ENCODE assay signal across 36 mouse cellular contexts in genomic region chrX:151938852-151939251, GRCm38 (mm10).
"Had no signal": no experiment of that assay in that cellular context is flagged by ENCODE, and none has a peak within 500 bp of the region (broad histone marks: within the 10 kb centered on the region; RNA-seq: fewer than 3 reads in every experiment).

No protein-coding gene starts in this region.

- H3K27ac ChIP-seq: heart, embryonic 10.5 days; heart, embryonic 13.5 days; heart, embryonic 15.5 days; hindbrain, embryonic 10.5 days; hindbrain, embryonic 12.5 days; hindbrain, embryonic 13.5 days; hindbrain, embryonic 14.5 days; hindbrain, embryonic 15.5 days; hindbrain, postnatal 0 days; intestine, embryonic 15.5 days; kidney, embryonic 15.5 days; kidney, postnatal 0 days; layer of hippocampus, adult 2 months; left cerebral cortex, adult 2 months had no signal

- H3K4me1 ChIP-seq: heart, embryonic 10.5 days; heart, embryonic 12.5 days; heart, embryonic 13.5 days; heart, embryonic 15.5 days; hindbrain, embryonic 10.5 days; hindbrain, embryonic 12.5 days; hindbrain, embryonic 13.5 days; hindbrain, embryonic 15.5 days; intestine, embryonic 15.5 days; kidney, embryonic 15.5 days had no signal

- DNase-seq: heart, postnatal 10 days; heart, postnatal 14 days; heart, postnatal 36 days; heart, postnatal 4 days; kidney, adult 11 months; kidney, adult 18-20 months; kidney, adult 2 months; kidney, adult 8-10 months; kidney, adult 9 months; kidney, postnatal 10 days; kidney, postnatal 14 days; kidney, postnatal 25 days; kidney, postnatal 36 days; kidney, postnatal 4 days; layer of hippocampus, adult 9-11 months; layer of hippocampus, postnatal 36 days had no signal

- H3K9me3 ChIP-seq: heart, embryonic 10.5 days; heart, embryonic 12.5 days; heart, embryonic 13.5 days; heart, embryonic 15.5 days; hindbrain, embryonic 10.5 days; hindbrain, embryonic 12.5 days; hindbrain, embryonic 13.5 days; hindbrain, embryonic 15.5 days; intestine, embryonic 15.5 days; kidney, embryonic 15.5 days had no signal

- H3K27me3 ChIP-seq: heart, embryonic 12.5 days; heart, embryonic 15.5 days; intestine, embryonic 15.5 days had no signal

- ATAC-seq: hindbrain, embryonic 16.5 days; hindbrain, postnatal 0 days; inflammation-experienced regulatory T-cells, adult 6 months; intestine, embryonic 15.5 days; intestine, embryonic 16.5 days; intestine, postnatal 0 days had no signal

- H3K4me3 ChIP-seq: heart, embryonic 10.5 days; heart, embryonic 12.5 days; heart, embryonic 13.5 days; heart, embryonic 15.5 days; hindbrain, embryonic 10.5 days; hindbrain, embryonic 12.5 days; hindbrain, embryonic 13.5 days; hindbrain, embryonic 15.5 days; intestine, embryonic 15.5 days; kidney, embryonic 15.5 days; layer of hippocampus, adult 2 months; left cerebral cortex, adult 2 months had no signal

- H3K36me3 ChIP-seq: intestine, embryonic 15.5 days had no signal

- H3K9ac ChIP-seq: heart, embryonic 12.5 days; heart, embryonic 13.5 days; heart, embryonic 15.5 days; hindbrain, embryonic 12.5 days; hindbrain, embryonic 13.5 days; hindbrain, embryonic 14.5 days; hindbrain, embryonic 15.5 days; intestine, embryonic 15.5 days; kidney, embryonic 15.5 days had no signal

- H3K4me2 ChIP-seq: heart, embryonic 11.5 days; heart, embryonic 12.5 days; heart, embryonic 13.5 days; heart, embryonic 15.5 days; hindbrain, embryonic 12.5 days; hindbrain, embryonic 13.5 days; hindbrain, embryonic 14.5 days; hindbrain, embryonic 15.5 days; intestine, embryonic 15.5 days; kidney, embryonic 15.5 days had no signal
